Mouse (Mus musculus) midbrain, embryonic 12.5 days (tissue): Measurements from ENCODE around the gene Wdr46. TPM values are rescaled to one million over a fixed set of nuclear protein-coding genes. Genes with fewer than 3 reads are reported as not detected.
"Not testable (repeated sequence)": the region's sequence is repeated elsewhere in the genome, so short reads cannot be mapped to it uniquely, and the experiment has no call there.

Experiments
- ATAC-seq: fragments of 200-750 bp; cut with Nextera tagmentation; 2 replicates; pipeline ENCODE4 v1.8.0; 2017; ENCODE audit warnings: low read depth, moderate TSS enrichment, moderate library complexity; ENCODE audit not compliant: low FRiP score
- H3K27ac ChIP-seq: fragments of 300-500 bp; sonication (generic); replicated peaks from 2 replicates; pipeline ENCODE4 v1.5.1; 2016; ENCODE audit warnings: mild to moderate bottlenecking
- H3K27me3 ChIP-seq: fragments of 300-500 bp; sonication (generic); 2 replicates; pipeline ENCODE4 v1.6.1; 2016; ENCODE audit warnings: mild to moderate bottlenecking
- H3K36me3 ChIP-seq: fragments of 300-500 bp; sonication (generic); 2 replicates; pipeline ENCODE4 v1.6.1; 2016
- H3K4me1 ChIP-seq: fragments of 300-500 bp; sonication (generic); 2 replicates; pipeline ENCODE4 v1.6.1; 2016
- H3K4me2 ChIP-seq: fragments of 300-500 bp; sonication (generic); replicated peaks from 2 replicates; pipeline ENCODE4 v1.6.1; 2016; ENCODE audit warnings: mild to moderate bottlenecking, moderate library complexity
- H3K4me3 ChIP-seq: fragments of 300-500 bp; sonication (generic); 2 replicates; pipeline ENCODE4 v1.5.1; 2016; ENCODE audit warnings: mild to moderate bottlenecking
- H3K9ac ChIP-seq: fragments of 300-500 bp; sonication (generic); replicated peaks from 2 replicates; pipeline ENCODE4 v1.6.1; 2016; ENCODE audit warnings: mild to moderate bottlenecking, moderate library complexity
- H3K9me3 ChIP-seq: fragments of 300-500 bp; sonication (generic); 2 replicates; pipeline ENCODE4 v1.6.1; 2016; ENCODE audit warnings: mild to moderate bottlenecking
- WGBS: fragments of 180-500 bp; shearing (Covaris S2); methylation state at CpG from one replicate; pipeline ENCODE4 v1.1.7; 2016; 5-methylcytosine and 5-hydroxymethylcytosine counted together
- polyA plus RNA-seq: library from polyadenylated mRNA; unstranded; fragments of >200 nt; fragmentation: Nextera tagmentation; extraction: Ambion mirVana; gene quantifications from 2 replicates; pipeline ENCODE4 v1.2.1, GENCODE M21; 2016

The Wdr46 gene
- polyA plus RNA-seq, 1 experiment from 2014 or later: 37.5 TPM

GRCm38 (mm10) chr17:33951021-33951946 is 10.8 kb downstream of the Wdr46 start, which contains the start of gene B3galt4:
Gene B3galt4, minus strand, starts transcription at chr17:33951488.
- Histone ChIP-seq H3K4me1 (peaks cover 55% of the 10 kb centered on the region), H3K27ac (peak within 1 kb of the TSS; percentile 89), H3K27me3 (no peaks in the 10 kb centered on the region), H3K36me3 (peaks cover 55% of the 10 kb centered on the region), H3K9ac (peak within 1 kb of the TSS; percentile 63), H3K9me3 (no peaks in the 10 kb centered on the region), H3K4me2 (peak within 1 kb of the TSS; percentile 76), H3K4me3 (peak within 1 kb of the TSS; percentile 48)
- ATAC-seq: peak; percentile 67
- 2% methylated on average over 45 of the region's 45 CpGs for WGBS

- H3K27ac ChIP-seq: peak overlapping the region; percentile 89; the same call in 1 of the 2 replicates
These were observed 11.6 kb downstream of the Wdr46 start for GRCm38 (mm10) chr17:33952015-33952414.

GRCm38 (mm10) chr17:33952879-33953278 is 12.4 kb downstream of the Wdr46 start:
- Histone ChIP-seq H3K4me1 (peaks cover 63% of the 10 kb centered on the region), H3K9me3 (no peaks in the 10 kb centered on the region), H3K9ac (no peak overlapping the region), H3K27me3 (no peaks in the 10 kb centered on the region), H3K36me3 (peaks cover 44% of the 10 kb centered on the region), H3K4me2 (peak overlapping the region; percentile 22; the same call in 1 of the 2 replicates), H3K27ac (no peak overlapping the region), H3K4me3 (0 out of 2 replicates have a peak overlapping the region, but pooled peaks have one; percentile 10)
- WGBS: 88% methylated on average over 4 of the region's 4 CpGs
- ATAC-seq: no peak

More at GRCm38 (mm10) chr17:33952015-33952414, 11.6 kb downstream of the Wdr46 start:
- H3K4me1 ChIP-seq: peaks cover 61% of the 10 kb centered on the region
- not testable (repeated sequence) for H3K9ac ChIP-seq, ATAC-seq, H3K9me3 ChIP-seq, H3K27me3 ChIP-seq
- 71% methylated on average over 13 of the region's 13 CpGs for WGBS
- peak overlapping the region; percentile 48; the same call in 1 of the 2 replicates for H3K4me3 ChIP-seq
- peak overlapping the region; percentile 76 for H3K4me2 ChIP-seq
- peaks cover 49% of the 10 kb centered on the region for H3K36me3 ChIP-seq

- Histone ChIP-seq H3K4me2 (no peak overlapping the region; the same call in 1 of the 2 replicates), H3K9me3 (no peaks in the 10 kb centered on the region), H3K36me3 (peaks cover 44% of the 10 kb centered on the region), H3K27ac (no peak overlapping the region), H3K4me1 (peaks cover 63% of the 10 kb centered on the region), H3K4me3 (no peak overlapping the region), H3K9ac (no peak overlapping the region), H3K27me3 (no peaks in the 10 kb centered on the region)
- ATAC-seq: no peak
- 84% methylated on average over 3 of the region's 3 CpGs for WGBS
These were observed 12.8 kb downstream of the Wdr46 start for GRCm38 (mm10) chr17:33953310-33953709.

GRCm38 (mm10) chr17:33953961-33954565 is 13.6 kb downstream of the Wdr46 start:
- Histone ChIP-seq H3K27me3 (no peaks in the 10 kb centered on the region), H3K9ac (peak overlapping the region; percentile 99), H3K27ac (0 out of 2 replicates have a peak overlapping the region, but pooled peaks have one; percentile 86), H3K9me3 (no peaks in the 10 kb centered on the region), H3K4me1 (peaks cover 63% of the 10 kb centered on the region), H3K36me3 (peaks cover 44% of the 10 kb centered on the region), H3K4me3 (peak overlapping the region; percentile 91), H3K4me2 (peak overlapping the region; percentile 96)
- 44% methylated on average over 5 of the region's 5 CpGs for WGBS
- ATAC-seq: no peak

- Histone ChIP-seq H3K9me3 (no peaks in the 10 kb centered on the region), H3K36me3 (peaks cover 44% of the 10 kb centered on the region), H3K27me3 (no peaks in the 10 kb centered on the region), H3K4me2 (peak overlapping the region; percentile 96), H3K27ac (peak overlapping the region; percentile 86), H3K4me3 (peak overlapping the region; percentile 91), H3K9ac (peak overlapping the region; percentile 99), H3K4me1 (peaks cover 58% of the 10 kb centered on the region)
- no peak; the same call in 1 of the 2 replicates for ATAC-seq
- WGBS: 2% methylated on average over 33 of the region's 33 CpGs
These were observed 14.4 kb downstream of the Wdr46 start for GRCm38 (mm10) chr17:33954646-33955554.

- H3K9me3 ChIP-seq: no peaks in the 10 kb centered on the region
- ATAC-seq: peak; percentile 81
- H3K36me3 ChIP-seq: peaks cover 50% of the 10 kb centered on the region
- peaks cover 50% of the 10 kb centered on the region for H3K4me1 ChIP-seq
- no peaks in the 10 kb centered on the region for H3K27me3 ChIP-seq
- peak within 1 kb of the TSS; percentile 99 for H3K9ac ChIP-seq
- peak within 1 kb of the TSS; percentile 91 for H3K4me3 ChIP-seq
- peak within 1 kb of the TSS; percentile 90 for H3K27ac ChIP-seq
- WGBS: under 1% methylated on average over 50 of the region's 50 CpGs
- peak within 1 kb of the TSS; percentile 96 for H3K4me2 ChIP-seq
These were observed 15.2 kb downstream of the Wdr46 start, which contains the start of the genes Vps52 and Rps18 for GRCm38 (mm10) chr17:33955555-33956214. Gene Vps52, plus strand, starts transcription at chr17:33955812. Gene Rps18, minus strand, starts transcription at chr17:33956001.

GRCm38 (mm10) chr17:33956336-33956735 is 15.9 kb downstream of the Wdr46 start:
- peak overlapping the region; percentile 91 for H3K4me3 ChIP-seq
- H3K4me1 ChIP-seq: peaks cover 44% of the 10 kb centered on the region
- no peaks in the 10 kb centered on the region for H3K9me3 ChIP-seq
- no peaks in the 10 kb centered on the region for H3K27me3 ChIP-seq
- peak overlapping the region; percentile 68 for H3K4me2 ChIP-seq
- peak overlapping the region; percentile 90 for H3K27ac ChIP-seq
- peaks cover 57% of the 10 kb centered on the region for H3K36me3 ChIP-seq
- H3K9ac ChIP-seq: peak overlapping the region; percentile 68
- 7% methylated on average over 10 of the region's 10 CpGs for WGBS
- 0 out of 2 replicates have a peak, but pooled peaks have one; percentile 5 for ATAC-seq

- Histone ChIP-seq H3K36me3 (peaks cover 61% of the 10 kb centered on the region), H3K4me1 (peaks cover 32% of the 10 kb centered on the region), H3K9ac (peak overlapping the region; percentile 34; the same call in 1 of the 2 replicates), H3K27ac (no peak overlapping the region), H3K27me3 (no peaks in the 10 kb centered on the region), H3K4me3 (no peak overlapping the region), H3K4me2 (no peak overlapping the region), H3K9me3 (no peaks in the 10 kb centered on the region)
- WGBS: 80% methylated on average over 6 of the region's 6 CpGs
- ATAC-seq: no peak
These were observed 17.0 kb downstream of the Wdr46 start for GRCm38 (mm10) chr17:33957493-33957892.

- Histone ChIP-seq H3K27ac (no peak overlapping the region), H3K9me3 (no peaks in the 10 kb centered on the region), H3K36me3 (peaks cover 61% of the 10 kb centered on the region), H3K4me1 (peaks cover 23% of the 10 kb centered on the region), H3K4me3 (no peak overlapping the region), H3K9ac (no peak overlapping the region), H3K4me2 (no peak overlapping the region), H3K27me3 (no peaks in the 10 kb centered on the region)
- WGBS: 97% methylated on average over 11 of the region's 11 CpGs
- ATAC-seq: no peak
These were observed 18.0 kb downstream of the Wdr46 start for GRCm38 (mm10) chr17:33958451-33958850.
